Mouse (Mus musculus) neural tube, embryonic 15.5 days (tissue): ENCODE data around the gene Gm16181. TPM values are rescaled to one million over a fixed set of nuclear protein-coding genes. Genes with fewer than 3 reads are reported as not detected.

Experiments used
- ATAC-seq: fragments of 200-750 bp; cut with Nextera tagmentation; 2 replicates; pipeline ENCODE4 v1.8.0; 2017; ENCODE audit warnings: mild to moderate bottlenecking, moderate TSS enrichment, moderate library complexity; ENCODE audit not compliant: low FRiP score
- H3K27ac ChIP-seq: fragments of 300-500 bp; sonication (generic); replicated peaks from 2 replicates; pipeline ENCODE4 v1.5.1; 2015; ENCODE audit warnings: mild to moderate bottlenecking, inconsistent platforms
- H3K27me3 ChIP-seq: fragments of 300-500 bp; sonication (generic); replicated peaks from 2 replicates; pipeline ENCODE4 v1.6.1; 2015; ENCODE audit warnings: inconsistent platforms
- H3K36me3 ChIP-seq: fragments of 300-500 bp; sonication (generic); 2 replicates; pipeline ENCODE4 v1.6.1; 2015; ENCODE audit warnings: inconsistent platforms
- H3K4me1 ChIP-seq: fragments of 300-500 bp; sonication (generic); 2 replicates; pipeline ENCODE4 v1.6.1; 2015; ENCODE audit warnings: inconsistent platforms
- H3K4me2 ChIP-seq: fragments of 300-500 bp; sonication (generic); 2 replicates; pipeline ENCODE4 v1.6.1; 2015; ENCODE audit warnings: inconsistent platforms, mild to moderate bottlenecking, moderate library complexity
- H3K4me3 ChIP-seq: fragments of 300-500 bp; sonication (generic); replicated peaks from 2 replicates; pipeline ENCODE4 v1.5.1; 2015; ENCODE audit warnings: mild to moderate bottlenecking, inconsistent platforms
- H3K9ac ChIP-seq: fragments of 300-500 bp; sonication (generic); replicated peaks from 2 replicates; pipeline ENCODE4 v1.6.1; 2015; ENCODE audit warnings: mild to moderate bottlenecking, inconsistent platforms
- H3K9me3 ChIP-seq: fragments of 300-500 bp; sonication (generic); replicated peaks from 2 replicates; pipeline ENCODE4 v1.6.1; 2016; ENCODE audit warnings: inconsistent platforms
- WGBS: fragments of 180-500 bp; shearing (Covaris S2); methylation state at CpG from one replicate; pipeline ENCODE4 v1.1.7; 2015; ENCODE audit warnings: mixed read lengths; 5-methylcytosine and 5-hydroxymethylcytosine counted together
- polyA plus RNA-seq: library from polyadenylated mRNA; unstranded; fragments of >200 nt; fragmentation: Nextera tagmentation; extraction: Ambion mirVana; gene quantifications from 2 replicates; pipeline ENCODE4 v1.2.1, GENCODE M21; 2015

Gene Gm16181
- polyA plus RNA-seq, 1 experiment from 2014 or later, result not detected

GRCm38 (mm10) chr17:35254241-35255098, 33.8 kb downstream of the Gm16181 start:
- 0 out of 2 replicates have a peak, but pooled peaks have one; percentile 6 for ATAC-seq
- H3K4me1 ChIP-seq, result peaks cover 4% of the 10 kb centered on the region; the same call in 1 of the 2 replicates
- H3K4me3 ChIP-seq, result no peak overlapping the region
- H3K27me3 ChIP-seq, result 0 out of 2 replicates have a peak, but pooled peaks cover 3% of the 10 kb centered on the region
- 58% methylated on average over 11 of the region's 11 CpGs for WGBS
- H3K9me3 ChIP-seq, result no peaks in the 10 kb centered on the region
- peaks cover 50% of the 10 kb centered on the region for H3K36me3 ChIP-seq
- no peak overlapping the region for H3K9ac ChIP-seq
- H3K4me2 ChIP-seq, result no peak overlapping the region
- no peak overlapping the region for H3K27ac ChIP-seq

GRCm38 (mm10) chr17:35255301-35255700, 34.7 kb downstream of the Gm16181 start:
- no peaks in the 10 kb centered on the region for H3K9me3 ChIP-seq

GRCm38 (mm10) chr17:35255704-35256103, 35.1 kb downstream of the Gm16181 start:
- H3K4me1 ChIP-seq, result peaks cover 4% of the 10 kb centered on the region; the same call in 1 of the 2 replicates
- no peak overlapping the region for H3K27ac ChIP-seq
- H3K9me3 ChIP-seq, result no peaks in the 10 kb centered on the region
- 60% methylated on average over 4 of the region's 4 CpGs for WGBS
- H3K36me3 ChIP-seq, result peaks cover 37% of the 10 kb centered on the region
- H3K4me2 ChIP-seq, result no peak overlapping the region
- peaks cover 3% of the 10 kb centered on the region; the same call in 1 of the 2 replicates for H3K27me3 ChIP-seq
- no peak overlapping the region for H3K4me3 ChIP-seq
- no peak overlapping the region for H3K9ac ChIP-seq
- ATAC-seq, result no peak

More at GRCm38 (mm10) chr17:35255301-35255700, 34.7 kb downstream of the Gm16181 start:
- WGBS, result 75% methylated on average over 3 of the region's 3 CpGs
- H3K4me3 ChIP-seq, result no peak overlapping the region
- no peak overlapping the region for H3K4me2 ChIP-seq
- H3K27ac ChIP-seq, result no peak overlapping the region
- H3K4me1 ChIP-seq, result peaks cover 4% of the 10 kb centered on the region; the same call in 1 of the 2 replicates
- 0 out of 2 replicates have a peak, but pooled peaks cover 3% of the 10 kb centered on the region for H3K27me3 ChIP-seq
- ATAC-seq, result no peak
- H3K36me3 ChIP-seq, result peaks cover 41% of the 10 kb centered on the region
- no peak overlapping the region for H3K9ac ChIP-seq

- 76% methylated on average over 1 of the region's 1 CpGs for WGBS
- Histone ChIP-seq H3K9me3 (no peaks in the 10 kb centered on the region), H3K36me3 (peaks cover 22% of the 10 kb centered on the region), H3K27ac (no peak overlapping the region), H3K27me3 (peaks cover 6% of the 10 kb centered on the region; the same call in 1 of the 2 replicates), H3K4me3 (no peak overlapping the region), H3K9ac (no peak overlapping the region), H3K4me2 (no peak overlapping the region), H3K4me1 (peaks cover 5% of the 10 kb centered on the region; the same call in 1 of the 2 replicates)
- no peak for ATAC-seq
Measured at GRCm38 (mm10) chr17:35257378-35257777, 36.7 kb downstream of the Gm16181 start.

GRCm38 (mm10) chr17:35257824-35258491, 37.3 kb downstream of the Gm16181 start:
- H3K27ac ChIP-seq, result no peak overlapping the region
- ATAC-seq, result no peak
- H3K4me3 ChIP-seq, result peak overlapping the region; percentile 23
- peaks cover 6% of the 10 kb centered on the region; the same call in 1 of the 2 replicates for H3K27me3 ChIP-seq
- peaks cover 9% of the 10 kb centered on the region; the same call in 1 of the 2 replicates for H3K4me1 ChIP-seq
- H3K36me3 ChIP-seq, result peaks cover 17% of the 10 kb centered on the region
- H3K4me2 ChIP-seq, result peak overlapping the region; percentile 51
- H3K9me3 ChIP-seq, result no peaks in the 10 kb centered on the region
- peak overlapping the region; percentile 38; the same call in 1 of the 2 replicates for H3K9ac ChIP-seq
- WGBS, result 13% methylated on average over 17 of the region's 17 CpGs

GRCm38 (mm10) chr17:35258492-35259478, 38.2 kb downstream of the Gm16181 start:
- ATAC-seq, result no peak
- Histone ChIP-seq H3K4me2 (peak overlapping the region; percentile 51; the same call in 1 of the 2 replicates), H3K9ac (no peak overlapping the region), H3K4me1 (peaks cover 13% of the 10 kb centered on the region), H3K27ac (no peak overlapping the region), H3K36me3 (peaks cover 8% of the 10 kb centered on the region), H3K4me3 (no peak overlapping the region), H3K27me3 (peaks cover 6% of the 10 kb centered on the region; the same call in 1 of the 2 replicates), H3K9me3 (no peaks in the 10 kb centered on the region)
- 60% methylated on average over 13 of the region's 14 CpGs for WGBS

- Histone ChIP-seq H3K9ac (no peak overlapping the region), H3K27ac (no peak overlapping the region), H3K27me3 (peaks cover 6% of the 10 kb centered on the region; the same call in 1 of the 2 replicates), H3K4me1 (peaks cover 20% of the 10 kb centered on the region), H3K36me3 (no peaks in the 10 kb centered on the region; the same call in 1 of the 2 replicates), H3K4me2 (no peak overlapping the region), H3K9me3 (no peaks in the 10 kb centered on the region), H3K4me3 (no peak overlapping the region)
- WGBS, result 74% methylated on average over 4 of the region's 4 CpGs
- ATAC-seq, result no peak
Measured at GRCm38 (mm10) chr17:35259621-35260020, 39.0 kb downstream of the Gm16181 start.

- peaks cover 20% of the 10 kb centered on the region for H3K4me1 ChIP-seq
- H3K27ac ChIP-seq, result no peak overlapping the region
- peaks cover 6% of the 10 kb centered on the region; the same call in 1 of the 2 replicates for H3K27me3 ChIP-seq
- ATAC-seq, result no peak
- no peak overlapping the region for H3K4me3 ChIP-seq
- H3K9ac ChIP-seq, result no peak overlapping the region
- H3K4me2 ChIP-seq, result no peak overlapping the region
- 78% methylated on average over 13 of the region's 13 CpGs for WGBS
- H3K36me3 ChIP-seq, result no peaks in the 10 kb centered on the region
- H3K9me3 ChIP-seq, result no peaks in the 10 kb centered on the region
Measured at GRCm38 (mm10) chr17:35261651-35262050, 41.0 kb downstream of the Gm16181 start.

GRCm38 (mm10) chr17:35262664-35263522, 42.3 kb downstream of the Gm16181 start, which contains the start of gene H2-D1:
TSS of gene H2-D1 (plus strand) at chr17:35262730.
- peak; percentile 94 for ATAC-seq
- peak within 1 kb of the TSS; percentile 71 for H3K9ac ChIP-seq
- H3K4me1 ChIP-seq, result peaks cover 18% of the 10 kb centered on the region
- H3K4me2 ChIP-seq, result peak within 1 kb of the TSS; percentile 92
- peaks cover 3% of the 10 kb centered on the region; the same call in 1 of the 2 replicates for H3K36me3 ChIP-seq
- H3K4me3 ChIP-seq, result peak within 1 kb of the TSS; percentile 71
- no peaks in the 10 kb centered on the region for H3K9me3 ChIP-seq
- WGBS, result under 1% methylated on average over 63 of the region's 73 CpGs
- H3K27me3 ChIP-seq, result peaks cover 6% of the 10 kb centered on the region; the same call in 1 of the 2 replicates
- peak within 1 kb of the TSS; percentile 39; the same call in 1 of the 2 replicates for H3K27ac ChIP-seq

GRCm38 (mm10) chr17:35263523-35263883, 42.9 kb downstream of the Gm16181 start:
- peak; percentile 49 for ATAC-seq
- peak overlapping the region; percentile 71 for H3K9ac ChIP-seq
- peaks cover 3% of the 10 kb centered on the region; the same call in 1 of the 2 replicates for H3K36me3 ChIP-seq
- H3K4me2 ChIP-seq, result peak overlapping the region; percentile 92
- H3K4me1 ChIP-seq, result peaks cover 16% of the 10 kb centered on the region
- no peaks in the 10 kb centered on the region for H3K9me3 ChIP-seq
- no peak overlapping the region; the same call in 1 of the 2 replicates for H3K27ac ChIP-seq
- H3K4me3 ChIP-seq, result peak overlapping the region; percentile 71
- H3K27me3 ChIP-seq, result peaks cover 6% of the 10 kb centered on the region; the same call in 1 of the 2 replicates
- under 1% methylated on average over 26 of the region's 31 CpGs for WGBS
